ENCODE assay signal across 18 mouse cellular contexts in the genomic region with DNA sequence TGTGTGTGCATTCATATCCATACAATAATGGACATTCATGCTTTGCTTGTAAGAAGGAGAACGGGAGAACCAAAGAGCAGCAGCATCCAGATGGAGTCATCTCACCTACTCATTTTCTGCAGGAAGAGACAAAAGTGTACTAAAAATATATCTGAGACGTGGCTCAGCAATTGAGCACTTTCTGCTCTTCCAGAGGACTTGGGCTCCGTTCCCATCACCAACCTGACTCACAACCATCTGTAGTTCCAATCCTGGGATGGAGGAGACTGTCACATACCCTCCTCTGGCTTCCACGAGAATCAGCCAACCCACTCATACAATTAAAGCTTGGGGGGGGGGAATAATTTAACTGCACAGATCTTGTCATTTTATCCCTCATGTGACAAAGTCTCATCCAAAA. TPM values are rescaled to one million over a fixed set of nuclear protein-coding genes. Genes with fewer than 3 reads are reported as not detected.
DNase-seq lines count a peak whose midpoint lies in the region; ATAC-seq lines count a peak whose summit lies in the region.
"Had no signal": no experiment of that assay in that cellular context is flagged by ENCODE, and none has a peak within 500 bp of the region (broad histone marks: within the 10 kb centered on the region; RNA-seq: fewer than 3 reads in every experiment).

No protein-coding gene starts in this region.

- H3K4me2 ChIP-seq in forebrain, embryonic 14.5 days (ENCODE audit: low read length), result no peak overlapping the region
- no peak overlapping the region for H3K4me2 ChIP-seq in forebrain, embryonic 15.5 days (replicated peaks)
- H3K4me2 ChIP-seq: limb, embryonic 15.5 days; lung, embryonic 14.5 days had no signal

- H3K9me3 ChIP-seq in forebrain, embryonic 14.5 days (replicated peaks; ENCODE audit: control insufficient read depth, low read length), result no peaks in the 10 kb centered on the region
- no peaks in the 10 kb centered on the region for H3K9me3 ChIP-seq in forebrain, embryonic 15.5 days
- H3K9me3 ChIP-seq: heart, embryonic 10.5 days; limb, embryonic 15.5 days had no signal

- H3K36me3 ChIP-seq in forebrain, embryonic 14.5 days (ENCODE audit: control insufficient read depth, insufficient read depth, low read length), result no peaks in the 10 kb centered on the region
- no peaks in the 10 kb centered on the region for H3K36me3 ChIP-seq in forebrain, embryonic 15.5 days

- H3K27ac ChIP-seq in forebrain, embryonic 14.5 days (ENCODE audit: low read depth, low read length), result no peak overlapping the region
- no peak overlapping the region for H3K27ac ChIP-seq in forebrain, embryonic 15.5 days (replicated peaks)
- H3K27ac ChIP-seq: heart, embryonic 10.5 days; hindbrain, postnatal 0 days; limb, embryonic 15.5 days had no signal

- peak; percentile 54 for DNase-seq in heart, adult 11 months
- DNase-seq in heart, adult 9 months (ENCODE audit: low spot score in 2 of 2), result no peak
- DNase-seq in brain, adult 2 months (ENCODE audit: low read depth, low spot score), result peak; percentile 93
- peak; percentile 81 for DNase-seq in layer of hippocampus, adult 9-11 months
- DNase-seq in right cerebral cortex, adult 2 months (ENCODE audit: low spot score in 2 of 2), result peak; percentile 64 to 74
- no peak for DNase-seq in cerebellum, adult 9-10 months
- DNase-seq in forebrain, embryonic 14.5 days (ENCODE audit: low spot score), result no peak
- DNase-seq: adrenal gland, postnatal 10 days; cerebellum, adult 8-10 months; gastrocnemius, postnatal 14 days; heart, postnatal 36 days; kidney, adult 9 months; lung, embryonic 14.5 days had no signal

- H3K9ac ChIP-seq in forebrain, embryonic 14.5 days (ENCODE audit: low read length), result no peak overlapping the region
- H3K9ac ChIP-seq in forebrain, embryonic 15.5 days (replicated peaks), result no peak overlapping the region
- H3K9ac ChIP-seq: limb, embryonic 15.5 days; lung, embryonic 14.5 days had no signal

- H3K4me3 ChIP-seq in forebrain, embryonic 14.5 days (ENCODE audit: low read depth, low read length), result no peak overlapping the region
- H3K4me3 ChIP-seq in forebrain, embryonic 15.5 days, result no peak overlapping the region
- H3K4me3 ChIP-seq: heart, embryonic 10.5 days; limb, embryonic 15.5 days had no signal

- WGBS in forebrain, embryonic 14.5 days, result 81% methylated on average over 4 of the region's 4 CpGs
- 80% methylated on average over 4 of the region's 4 CpGs for WGBS in forebrain, embryonic 15.5 days

- ATAC-seq in forebrain, embryonic 14.5 days, result no peak
- ATAC-seq in forebrain, embryonic 15.5 days (replicated peaks), result no peak
- ATAC-seq: forebrain, embryonic 16.5 days; hindbrain, postnatal 0 days had no signal

- no peaks in the 10 kb centered on the region for H3K27me3 ChIP-seq in forebrain, embryonic 14.5 days (replicated peaks; ENCODE audit: control insufficient read depth, insufficient read depth, low read length)
- H3K27me3 ChIP-seq in forebrain, embryonic 15.5 days, result no peaks in the 10 kb centered on the region
- H3K27me3 ChIP-seq: limb, embryonic 15.5 days had no signal

- no peaks in the 10 kb centered on the region for H3K4me1 ChIP-seq in forebrain, embryonic 14.5 days (ENCODE audit: control insufficient read depth, insufficient read depth, low read length)
- no peaks in the 10 kb centered on the region for H3K4me1 ChIP-seq in forebrain, embryonic 15.5 days

RNA-seq across cellular contexts. Expression of a gene that starts 23.8 kb away (rescaled TPM):
- 0.14 TPM in 2 replicates for polyA plus RNA-seq in forebrain, embryonic 14.5 days (2014; fragmentation: Nextera tagmentation; extraction: Ambion mirVana)
- 0.09 and 0.23 TPM in 2 replicates for polyA plus RNA-seq in forebrain, embryonic 15.5 days (2015; fragmentation: Nextera tagmentation; extraction: Ambion mirVana)

RNA-seq across cellular contexts. Expression of a gene that starts 26.7 kb away (rescaled TPM):
- polyA plus RNA-seq in forebrain, embryonic 14.5 days (2014; fragmentation: Nextera tagmentation; extraction: Ambion mirVana), result 2.1 and 2.9 TPM in 2 replicates
- polyA plus RNA-seq in forebrain, embryonic 15.5 days (2015; fragmentation: Nextera tagmentation; extraction: Ambion mirVana), result 1.9 and 2.2 TPM in 2 replicates

Comparison
In these comparisons a context has a peak if more than half of its experiments do, and no peak if none do; other contexts are left out.
1. DNase-seq: peak in heart, adult 11 months (single experiment), brain, adult 2 months (single experiment), layer of hippocampus, adult 9-11 months (single experiment) and right cerebral cortex, adult 2 months (2 of 2); none in heart, adult 9 months (0 of 2), cerebellum, adult 9-10 months (single experiment) and forebrain, embryonic 14.5 days (single experiment).